Mouse (Mus musculus): ENCODE measurements around the gene Srsf3. TPM values are rescaled to one million over a fixed set of nuclear protein-coding genes. Genes with fewer than 3 reads are reported as not detected.
"Not testable (repeated sequence)": the region's sequence is repeated elsewhere in the genome, so short reads cannot be mapped to it uniquely, and the experiment has no call there.

Gene Srsf3
- total RNA-seq, 2 experiments from 2014 or later: 124 to 130 TPM

GRCm38 (mm10) chr17:29018292-29018984 lies 14.0 kb upstream of the Srsf3 start:
- no peak for DNase-seq (ENCODE audit: low spot score in 2 of 2)

DNA sequence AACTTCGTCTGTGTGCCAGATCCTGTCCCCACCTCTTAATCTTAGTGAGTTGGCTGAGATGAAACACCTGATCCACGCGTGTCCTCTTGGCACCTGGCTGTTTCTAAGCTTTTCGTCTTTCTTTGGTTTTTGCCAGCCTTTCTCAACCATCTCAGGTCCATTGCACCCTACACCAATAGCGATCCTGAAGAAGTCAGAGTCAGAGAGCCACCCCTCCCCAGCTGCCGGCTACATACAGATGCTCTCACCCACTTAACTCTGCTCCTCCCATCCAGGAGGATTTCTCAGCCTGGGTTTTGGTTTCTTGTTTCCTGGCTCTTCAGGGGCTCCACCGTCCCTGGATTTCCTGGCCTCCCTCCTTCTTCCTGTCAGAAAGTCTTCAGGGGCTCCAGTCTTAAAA lies 13.0 kb upstream of the Srsf3 start:
- DNase-seq (ENCODE audit: low spot score in 2 of 2): no peak

- no peak for DNase-seq (ENCODE audit: low spot score in 2 of 2)
Observed at GRCm38 (mm10) chr17:29020444-29020843, 12.0 kb upstream of the Srsf3 start.

DNA sequence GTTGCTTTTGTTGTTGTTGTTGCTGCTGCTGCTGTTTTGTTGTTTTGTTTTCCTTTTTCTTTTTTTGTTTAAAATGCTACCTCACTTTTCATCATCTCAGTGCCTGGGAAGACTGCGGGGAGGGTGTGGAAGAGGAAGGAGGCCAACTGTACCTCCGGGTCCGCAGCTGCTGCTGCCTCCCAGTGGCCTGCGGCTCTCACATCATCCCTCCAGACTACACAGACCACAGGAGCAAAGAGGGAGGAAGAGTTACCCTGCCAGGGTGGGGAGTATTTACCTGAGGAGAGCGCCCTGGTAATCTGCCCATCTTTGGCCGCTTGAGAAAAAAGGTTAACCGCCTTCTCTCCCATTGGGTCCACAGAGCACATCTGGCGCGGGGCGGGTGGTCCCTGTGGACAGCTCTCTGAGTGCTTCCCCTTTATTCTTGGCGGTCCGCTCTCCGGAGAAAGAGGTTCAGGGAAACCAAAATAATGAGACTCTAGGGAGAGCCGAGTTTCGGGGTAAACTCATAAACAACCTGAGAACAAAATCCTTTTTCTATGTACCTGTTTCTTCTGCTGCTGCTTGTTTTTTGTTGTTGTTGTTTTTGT lies 10.1 kb upstream of the Srsf3 start:
- no peak for DNase-seq (ENCODE audit: low spot score in 2 of 2)

- DNase-seq (ENCODE audit: low spot score in 2 of 2): no peak
Observed at GRCm38 (mm10) chr17:29023346-29023745, 9.1 kb upstream of the Srsf3 start.

GRCm38 (mm10) chr17:29024047-29024892 lies 8.2 kb upstream of the Srsf3 start:
- DNase-seq (ENCODE audit: low spot score in 2 of 2): no peak

GRCm38 (mm10) chr17:29024896-29025565 lies 7.4 kb upstream of the Srsf3 start:
- DNase-seq (ENCODE audit: low spot score in 2 of 2): no peak

GRCm38 (mm10) chr17:29026652-29027356 lies 5.6 kb upstream of the Srsf3 start:
- no peak for DNase-seq (ENCODE audit: low spot score in 2 of 2)

DNA sequence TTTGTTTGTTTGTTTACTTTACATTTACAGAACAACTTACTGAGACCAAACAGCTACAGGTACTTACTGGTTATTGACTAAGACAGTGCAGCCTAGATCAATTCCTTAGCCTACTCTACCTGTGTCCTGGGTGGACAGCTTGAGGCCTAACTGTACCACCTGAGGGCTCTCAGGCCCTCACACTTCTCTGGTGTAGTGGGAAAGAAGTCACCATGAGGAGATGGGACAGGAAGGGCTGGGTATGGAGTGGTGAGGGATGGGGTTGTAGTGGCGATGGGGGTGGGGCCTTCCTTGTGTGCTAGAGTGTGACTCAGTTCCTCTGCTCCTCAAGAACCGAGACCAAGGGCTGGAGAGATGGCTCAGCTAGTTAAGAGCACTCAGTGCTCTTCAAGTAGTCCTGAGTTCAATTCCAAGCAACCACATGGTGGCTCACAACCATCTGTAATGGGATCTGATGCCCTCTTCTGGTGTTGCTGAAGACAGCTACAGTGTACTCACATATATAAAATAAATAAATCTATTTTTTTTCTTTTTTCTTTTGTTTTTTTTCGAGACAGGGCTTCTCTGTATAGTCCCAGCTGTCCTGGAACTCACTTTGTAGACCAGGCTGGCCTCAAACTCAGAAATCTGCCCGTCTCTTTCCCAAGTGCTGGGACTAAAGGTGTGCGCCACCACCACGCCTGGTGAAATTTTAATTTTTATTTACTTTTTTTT lies 1.9 kb upstream of the Srsf3 start:
- DNase-seq (ENCODE audit: low spot score in 2 of 2): no peak

GRCm38 (mm10) chr17:29031085-29031711 lies 1.2 kb upstream of the Srsf3 start:
- DNase-seq (ENCODE audit: low spot score in 2 of 2): not testable (repeated sequence)

- peak in 1 of 2 experiments; percentile 18 for DNase-seq (ENCODE audit: low spot score in 2 of 2)
Observed at GRCm38 (mm10) chr17:29031771-29032273, 606 bp upstream of the Srsf3 start.

DNA sequence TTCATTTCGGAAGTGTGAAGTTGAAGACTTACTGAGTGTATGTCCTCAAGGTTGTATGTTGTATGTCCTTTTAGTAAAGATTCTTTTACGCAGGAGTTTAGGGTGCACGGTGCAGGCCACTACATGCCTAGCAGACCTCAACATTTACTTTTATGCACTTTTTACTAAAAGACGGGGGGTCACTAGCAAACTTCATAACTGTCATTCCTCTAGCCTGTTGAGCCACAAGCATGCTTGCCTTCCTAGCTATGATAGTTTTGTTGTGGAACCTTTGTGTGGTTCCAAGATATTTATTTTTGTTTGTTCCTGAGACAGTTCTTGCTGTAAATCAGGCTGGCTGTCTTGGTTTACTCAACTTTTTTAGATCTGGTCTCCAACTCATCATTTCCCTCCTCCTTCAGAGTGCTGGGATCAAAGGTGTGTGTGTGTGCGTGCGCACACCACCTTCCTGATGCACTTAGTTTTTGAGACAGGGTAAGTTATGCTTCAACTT lies 1.2 kb downstream of the Srsf3 start:
- no peak for DNase-seq (ENCODE audit: low spot score in 2 of 2)

DNA sequence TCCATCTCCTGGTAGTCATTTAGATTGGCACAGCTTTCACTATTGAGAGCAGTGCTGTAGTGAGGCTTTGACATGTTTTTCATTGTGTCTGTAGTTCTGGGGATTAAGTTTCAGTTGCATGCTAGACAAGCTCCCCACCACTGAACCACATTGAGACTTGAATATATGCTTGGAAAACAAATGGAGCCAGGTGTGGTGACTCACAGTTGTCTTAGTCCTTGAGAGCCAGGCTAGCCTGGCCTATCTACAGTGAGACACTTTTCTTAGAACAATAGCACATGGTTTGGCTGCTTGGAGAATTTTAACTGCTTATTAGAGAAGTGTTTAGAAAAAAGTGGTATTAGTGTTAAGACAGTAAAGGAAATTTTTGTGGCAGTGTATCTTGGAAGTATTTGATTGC lies 1.8 kb downstream of the Srsf3 start:
- DNase-seq (ENCODE audit: low spot score in 2 of 2): no peak

GRCm38 (mm10) chr17:29035506-29035905 lies 3.1 kb downstream of the Srsf3 start:
- no peak for DNase-seq (ENCODE audit: low spot score in 2 of 2)

- DNase-seq (ENCODE audit: low spot score in 2 of 2): no peak
Observed at GRCm38 (mm10) chr17:29039351-29039750, 6.9 kb downstream of the Srsf3 start.

- DNase-seq (ENCODE audit: low spot score in 2 of 2): not testable (repeated sequence)
Observed at GRCm38 (mm10) chr17:29041632-29042031, 9.2 kb downstream of the Srsf3 start.

DNA sequence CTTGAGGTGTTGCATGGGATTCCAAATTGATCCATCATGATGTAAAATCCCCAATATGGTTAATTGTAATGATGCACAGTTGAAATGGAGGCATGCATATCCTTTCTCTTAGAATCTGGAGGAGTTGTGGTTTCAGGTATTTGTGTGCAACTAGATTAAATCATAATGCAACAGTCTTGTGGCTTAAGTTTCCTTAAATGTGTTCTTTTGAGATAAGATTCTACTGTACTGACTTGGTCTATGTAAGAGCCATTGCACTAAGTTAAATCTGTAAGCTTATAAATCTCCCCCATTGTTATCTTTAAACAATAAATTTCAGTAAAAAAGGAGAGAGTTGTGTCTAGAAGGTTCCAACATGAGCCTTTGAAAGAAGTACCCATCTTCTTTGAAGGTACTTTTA lies 10.1 kb downstream of the Srsf3 start:
- DNase-seq (ENCODE audit: low spot score in 2 of 2): no peak

GRCm38 (mm10) chr17:29043583-29043982 lies 11.2 kb downstream of the Srsf3 start:
- no peak for DNase-seq (ENCODE audit: low spot score in 2 of 2)

DNA sequence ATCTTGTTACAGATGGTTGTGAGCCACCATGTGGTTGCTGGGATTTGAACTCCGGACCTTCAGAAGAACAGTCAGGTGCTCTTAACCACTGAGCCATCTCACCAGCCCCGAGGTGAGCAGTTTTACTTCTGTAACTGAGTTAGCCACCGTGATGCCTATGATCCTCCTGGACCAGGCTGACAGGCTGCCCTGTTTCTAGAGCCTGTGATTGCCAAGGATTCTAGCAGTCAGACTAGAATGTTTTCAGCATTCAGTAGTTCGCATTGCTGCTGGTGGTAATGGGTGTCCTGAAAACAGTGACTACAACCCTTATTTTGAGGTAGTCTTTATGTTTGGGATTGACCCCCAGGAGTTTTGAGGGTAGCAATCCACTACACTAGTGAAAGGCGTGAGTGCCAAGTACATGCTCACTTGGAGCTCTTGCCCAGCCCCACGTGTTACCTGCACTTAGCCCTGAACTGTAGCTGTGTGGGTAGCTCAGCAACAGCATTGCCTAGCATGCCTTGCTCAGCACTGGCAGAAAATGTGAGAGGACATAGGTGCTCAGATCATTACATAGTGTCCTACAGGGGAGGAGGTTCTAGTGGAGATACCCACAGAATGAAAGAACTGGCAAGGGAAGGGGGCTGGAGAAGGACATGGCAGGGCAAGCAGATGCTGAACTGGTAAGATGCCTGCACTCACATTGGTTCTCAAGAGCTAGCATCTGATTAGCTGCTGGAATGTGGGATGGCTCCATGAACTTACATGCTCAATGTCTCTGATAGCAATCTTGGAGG lies 11.9 kb downstream of the Srsf3 start:
- DNase-seq (ENCODE audit: low spot score in 2 of 2): no peak

All from left cerebral cortex, adult 18-20 months (tissue).